Mouse (Mus musculus): ENCODE measurements at regions not wholly inside any gene's neighbourhood (a gene's known extent, or its start where the extent isn't known, plus 50 kb on each side); places are given as distances from the start of the nearest gene placed in this dataset.
"Not testable (repeated sequence)": the region's sequence is repeated elsewhere in the genome, so short reads cannot be mapped to it uniquely, and the experiment has no call there.

- no peak for ATAC-seq
These were observed 189.8 kb upstream of the Hs6st1 start for GRCm38 (mm10) chr1:35878426-35878825.

- no peak for ATAC-seq
These were observed 188.7 kb upstream of the Hs6st1 start for GRCm38 (mm10) chr1:35879388-35880093.

GRCm38 (mm10) chr1:35880562-35881265 lies 187.5 kb upstream of the Hs6st1 start:
- ATAC-seq, result no peak

GRCm38 (mm10) chr1:35881521-35881920 lies 186.7 kb upstream of the Hs6st1 start:
- no peak for ATAC-seq

- ATAC-seq, result no peak
These were observed 186.1 kb upstream of the Hs6st1 start for GRCm38 (mm10) chr1:35882101-35882500.

- peak; percentile 90 for ATAC-seq
These were observed 178.3 kb upstream of the Hs6st1 start for GRCm38 (mm10) chr1:35889731-35890499.

GRCm38 (mm10) chr1:35890500-35890900 lies 177.7 kb upstream of the Hs6st1 start:
- peak; percentile 73 for ATAC-seq

GRCm38 (mm10) chr1:35899536-35899935 lies 168.7 kb upstream of the Hs6st1 start:
- no peak for ATAC-seq

GRCm38 (mm10) chr1:35904001-35904547 lies 164.1 kb upstream of the Hs6st1 start:
- ATAC-seq, result no peak

GRCm38 (mm10) chr1:35913551-35913950 lies 154.6 kb upstream of the Hs6st1 start:
- ATAC-seq, result no peak

- ATAC-seq, result not testable (repeated sequence)
These were observed 154.0 kb upstream of the Hs6st1 start for GRCm38 (mm10) chr1:35914175-35914574.

- no peak for ATAC-seq
These were observed 152.7 kb upstream of the Hs6st1 start for GRCm38 (mm10) chr1:35915526-35915925.

- no peak for ATAC-seq
These were observed 148.1 kb upstream of the Hs6st1 start for GRCm38 (mm10) chr1:35919840-35920734.

- ATAC-seq, result no peak
These were observed 143.4 kb upstream of the Hs6st1 start for GRCm38 (mm10) chr1:35924796-35925195.

GRCm38 (mm10) chr1:35925301-35925700 lies 142.9 kb upstream of the Hs6st1 start:
- no peak for ATAC-seq

GRCm38 (mm10) chr1:35926191-35927048 lies 141.8 kb upstream of the Hs6st1 start:
- ATAC-seq, result no peak

- ATAC-seq, result no peak
These were observed 141.2 kb upstream of the Hs6st1 start for GRCm38 (mm10) chr1:35927049-35927415.

- ATAC-seq, result no peak
These were observed 137.8 kb upstream of the Hs6st1 start for GRCm38 (mm10) chr1:35930351-35930750.

- ATAC-seq, result no peak
These were observed 137.1 kb upstream of the Hs6st1 start for GRCm38 (mm10) chr1:35931056-35931455.

- ATAC-seq, result no peak
These were observed 134.7 kb upstream of the Hs6st1 start for GRCm38 (mm10) chr1:35933511-35933910.

GRCm38 (mm10) chr1:35935099-35935651 lies 133.0 kb upstream of the Hs6st1 start:
- peak; percentile 79 for ATAC-seq
